Mouse (Mus musculus) brain, embryonic 14.5 days (tissue): ENCODE results near the gene Irak3.

Experiments
- CTCF ChIP-seq: fragments of 200-500 bp; IDR thresholded peaks from 2 replicates; pipeline ENCODE4 v1.5.1; 2012; ENCODE audit warnings: inconsistent platforms, mild to moderate bottlenecking, moderate library complexity, borderline replicate concordance; ENCODE audit not compliant: insufficient read depth, insufficient read length; ENCODE audit errors: extremely low read depth
- POLR2A ChIP-seq: fragments of 200-500 bp; IDR thresholded peaks from 2 replicates; pipeline ENCODE4 v1.6.1; 2012; ENCODE audit warnings: mild to moderate bottlenecking, inconsistent platforms, borderline replicate concordance; ENCODE audit not compliant: poor library complexity, insufficient read depth, insufficient read length, severe bottlenecking; ENCODE audit errors: extremely low read depth

- TF ChIP-seq CTCF (peak; percentile 16; the same call in 1 of the 2 replicates), POLR2A (no peak)
Measured at GRCm38 (mm10) chr10:120250911-120251683, 49.2 kb upstream of the Irak3 start.
